Mouse (Mus musculus): ENCODE results near the gene Map3k1.

Map3k1 gene

GRCm38 (mm10) chr13:111810998-111811628 lies 2.3 kb upstream of the Map3k1 start:
- no peak for DNase-seq

- DNase-seq = peak; percentile 40
These were observed 854 bp upstream of the Map3k1 start for GRCm38 (mm10) chr13:111809466-111810228.

GRCm38 (mm10) chr13:111808387-111808636 lies 481 bp downstream of the Map3k1 start:
- no peak for DNase-seq

- no peak for DNase-seq
These were observed 1.0 kb downstream of the Map3k1 start for GRCm38 (mm10) chr13:111807596-111808386.

GRCm38 (mm10) chr13:111807105-111807595 lies 1.6 kb downstream of the Map3k1 start:
- no peak for DNase-seq

- no peak for DNase-seq
These were observed 2.8 kb downstream of the Map3k1 start for GRCm38 (mm10) chr13:111805738-111806722.

- no peak for DNase-seq
These were observed 3.7 kb downstream of the Map3k1 start for GRCm38 (mm10) chr13:111804951-111805673.

GRCm38 (mm10) chr13:111804189-111804588 lies 4.6 kb downstream of the Map3k1 start:
- DNase-seq = no peak

- DNase-seq = no peak
These were observed 5.3 kb downstream of the Map3k1 start for GRCm38 (mm10) chr13:111803506-111803905.

GRCm38 (mm10) chr13:111802900-111803299 lies 5.9 kb downstream of the Map3k1 start:
- no peak for DNase-seq

- DNase-seq = no peak
These were observed 6.5 kb downstream of the Map3k1 start for GRCm38 (mm10) chr13:111802271-111802665.

- DNase-seq = no peak
These were observed 7.0 kb downstream of the Map3k1 start for GRCm38 (mm10) chr13:111801662-111802270.

- DNase-seq = no peak
These were observed 7.9 kb downstream of the Map3k1 start for GRCm38 (mm10) chr13:111800866-111801265.

GRCm38 (mm10) chr13:111798044-111798443 lies 10.7 kb downstream of the Map3k1 start:
- no peak for DNase-seq

- peak; percentile 55 for DNase-seq
These were observed 11.8 kb downstream of the Map3k1 start for GRCm38 (mm10) chr13:111797021-111797420.

- no peak for DNase-seq
These were observed 12.4 kb downstream of the Map3k1 start for GRCm38 (mm10) chr13:111796191-111796920.

- DNase-seq = no peak
These were observed 15.9 kb downstream of the Map3k1 start for GRCm38 (mm10) chr13:111792975-111793287.

- DNase-seq = no peak
These were observed 16.4 kb downstream of the Map3k1 start for GRCm38 (mm10) chr13:111792130-111792974.

- no peak for DNase-seq
These were observed 17.2 kb downstream of the Map3k1 start for GRCm38 (mm10) chr13:111791596-111791995.

Data from layer of hippocampus, adult 9-11 months (tissue).